Mouse (Mus musculus) fat pad, adult 2 months (tissue): ENCODE results near the gene Tcl1b2.
A peak's percentile ranks its signal among the peaks of the same experiment; 100 is the strongest.
"Not testable (repeated sequence)": the region's sequence is repeated elsewhere in the genome, so short reads cannot be mapped to it uniquely, and the experiment has no call there.

Source experiments
- DNase-seq: peaks from one replicate; pipeline ENCODE4 v3.0.0-alpha.2; 2011; ENCODE audit warnings: low read depth, low spot score; ENCODE audit errors: extremely low read depth

Gene Tcl1b2

GRCm38 (mm10) chr12:105145714-105146113, at the start of gene Tcl1b2:
TSS of gene Tcl1b2 (plus strand) at chr12:105146014.
- no peak for DNase-seq

GRCm38 (mm10) chr12:105099466-105100044, 46.3 kb upstream of the Tcl1b2 start:
- no peak for DNase-seq

GRCm38 (mm10) chr12:105102901-105103300, 42.9 kb upstream of the Tcl1b2 start:
- no peak for DNase-seq

GRCm38 (mm10) chr12:105104036-105104435, 41.8 kb upstream of the Tcl1b2 start:
- DNase-seq: no peak

GRCm38 (mm10) chr12:105105326-105105725, 40.5 kb upstream of the Tcl1b2 start:
- DNase-seq: no peak

- no peak for DNase-seq
Measured at GRCm38 (mm10) chr12:105108856-105109255, 37.0 kb upstream of the Tcl1b2 start.

GRCm38 (mm10) chr12:105109406-105109805, 36.4 kb upstream of the Tcl1b2 start:
- DNase-seq: peak; percentile 63

GRCm38 (mm10) chr12:105109812-105110211, 36.0 kb upstream of the Tcl1b2 start:
- peak; percentile 92 for DNase-seq

- no peak for DNase-seq
Measured at GRCm38 (mm10) chr12:105112321-105112988, 33.4 kb upstream of the Tcl1b2 start.

- DNase-seq: no peak
Measured at GRCm38 (mm10) chr12:105116648-105117047, 29.2 kb upstream of the Tcl1b2 start.

GRCm38 (mm10) chr12:105125362-105125761, 20.5 kb upstream of the Tcl1b2 start:
- DNase-seq: peak; percentile 54

- no peak for DNase-seq
Measured at GRCm38 (mm10) chr12:105126516-105126915, 19.3 kb upstream of the Tcl1b2 start.

- DNase-seq: no peak
Measured at GRCm38 (mm10) chr12:105127607-105128006, 18.2 kb upstream of the Tcl1b2 start.

GRCm38 (mm10) chr12:105129494-105130205, 16.2 kb upstream of the Tcl1b2 start:
- not testable (repeated sequence) for DNase-seq

- DNase-seq: not testable (repeated sequence)
Measured at GRCm38 (mm10) chr12:105134167-105134566, 11.6 kb upstream of the Tcl1b2 start.

- not testable (repeated sequence) for DNase-seq
Measured at GRCm38 (mm10) chr12:105134826-105135225, 11.0 kb upstream of the Tcl1b2 start.

GRCm38 (mm10) chr12:105137729-105138128, 8.1 kb upstream of the Tcl1b2 start:
- DNase-seq: not testable (repeated sequence)

- no peak for DNase-seq
Measured at GRCm38 (mm10) chr12:105143096-105143495, 2.7 kb upstream of the Tcl1b2 start.

- not testable (repeated sequence) for DNase-seq
Measured at GRCm38 (mm10) chr12:105144928-105145327, 886 bp upstream of the Tcl1b2 start.

GRCm38 (mm10) chr12:105155286-105155685, 9.5 kb downstream of the Tcl1b2 start:
- DNase-seq: not testable (repeated sequence)

- DNase-seq: no peak
Measured at GRCm38 (mm10) chr12:105158842-105159241, 13.0 kb downstream of the Tcl1b2 start.

- DNase-seq: no peak
Measured at GRCm38 (mm10) chr12:105159390-105159789, 13.6 kb downstream of the Tcl1b2 start, which contains the start of gene Tcl1b1. TSS of gene Tcl1b1 (plus strand) at chr12:105159690.
